Mouse (Mus musculus): ENCODE results near the gene 4931409K22Rik. TPM values are rescaled to one million over a fixed set of nuclear protein-coding genes. Genes with fewer than 3 reads are reported as not detected.

Gene 4931409K22Rik
- total RNA-seq, 2 experiments from 2014 or later = not detected

- intact Hi-C loops (cut with DNase I) = no loop called here
- DNase-seq = peak; percentile 67
Measured at GRCm38 (mm10) chr5:24550598-24551316, 5.9 kb downstream of the 4931409K22Rik start.

DNA sequence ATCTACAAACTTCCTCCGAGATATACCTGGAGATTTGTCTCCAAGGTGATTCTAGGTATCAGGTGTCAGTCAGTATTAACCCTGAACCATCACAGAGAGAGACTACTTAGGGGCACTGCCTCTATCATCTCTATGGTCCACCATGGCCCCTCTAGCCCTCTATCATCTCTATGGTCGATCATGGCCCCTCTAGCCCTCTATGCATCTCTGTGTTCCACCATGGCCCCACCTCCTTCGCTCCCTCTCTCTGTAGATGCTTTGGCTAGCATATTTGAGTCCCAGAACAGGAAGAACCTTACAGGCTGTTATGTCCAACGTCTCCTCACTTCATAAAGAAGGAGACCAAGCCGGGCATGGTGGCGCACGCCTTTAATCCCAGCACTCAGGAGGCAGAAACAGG is 14.0 kb downstream of the 4931409K22Rik start:
- no peak for DNase-seq
- intact Hi-C loops (cut with DNase I) = no loop called here

DNA sequence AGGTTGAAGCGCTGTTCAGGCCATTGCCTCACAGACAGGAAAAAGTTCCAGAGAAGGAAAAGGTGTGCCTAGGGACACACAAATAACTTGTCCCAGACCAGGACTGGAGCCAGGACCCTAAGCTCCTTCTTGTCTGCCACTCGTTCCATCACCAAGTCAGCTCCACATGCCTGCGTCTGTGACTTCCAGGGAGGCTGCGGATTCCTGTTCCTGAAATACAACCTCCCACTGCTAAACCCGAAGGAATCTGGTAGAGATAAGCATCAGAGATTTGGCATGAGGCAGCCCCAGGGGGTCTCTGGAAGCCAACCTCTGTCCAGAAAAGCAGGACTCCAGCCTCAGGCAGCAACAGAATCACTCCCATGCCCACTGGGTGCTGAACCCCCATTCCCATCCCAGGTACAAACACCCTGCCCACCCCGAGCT is 15.5 kb downstream of the 4931409K22Rik start:
- intact Hi-C loops (cut with DNase I) = no loop called here
- DNase-seq = no peak

DNA sequence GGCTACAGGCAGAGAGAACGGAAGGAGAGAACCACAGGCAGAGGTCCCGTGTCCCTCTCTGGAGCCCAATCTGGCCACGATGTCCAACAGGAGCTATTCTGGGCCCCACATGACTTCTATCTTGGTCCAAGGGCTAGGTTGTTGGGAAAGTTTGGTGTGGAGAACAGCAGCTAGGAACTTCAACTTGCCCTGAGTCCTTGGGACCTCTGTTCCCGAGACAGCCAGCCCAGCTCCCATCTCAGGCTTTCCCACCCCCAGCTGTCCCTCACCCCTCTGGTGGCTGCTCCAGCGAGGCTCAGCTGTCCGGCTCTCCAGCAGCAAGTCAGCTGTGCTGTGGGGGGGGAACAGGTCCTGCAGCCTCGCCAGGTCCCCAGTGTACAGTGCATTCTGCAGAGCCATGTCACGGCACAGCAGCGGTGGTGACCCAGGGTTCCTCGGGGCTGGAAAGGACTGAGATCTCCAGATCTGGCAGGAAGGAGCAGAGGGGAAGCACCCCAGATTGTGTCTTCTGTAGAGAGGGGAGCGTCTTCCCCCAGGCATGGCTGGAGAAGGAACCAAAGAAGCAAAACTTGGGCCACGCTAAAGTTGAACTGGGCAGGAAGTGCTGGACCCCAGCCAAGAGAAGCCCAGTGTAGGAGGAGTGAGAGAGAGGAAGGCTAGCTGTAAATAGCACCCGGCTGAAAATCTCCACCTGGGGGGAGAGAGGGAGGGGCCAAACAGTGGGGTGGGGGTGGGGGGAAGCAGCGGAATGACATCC is 16.0 kb downstream of the 4931409K22Rik start, which contains the start of gene Asb10:
Gene Asb10 (minus strand): TSS at position 592 of the 757 bp plus-strand sequence.
- intact Hi-C loops (cut with DNase I) = no loop called here
- DNase-seq = peak; percentile 33

DNA sequence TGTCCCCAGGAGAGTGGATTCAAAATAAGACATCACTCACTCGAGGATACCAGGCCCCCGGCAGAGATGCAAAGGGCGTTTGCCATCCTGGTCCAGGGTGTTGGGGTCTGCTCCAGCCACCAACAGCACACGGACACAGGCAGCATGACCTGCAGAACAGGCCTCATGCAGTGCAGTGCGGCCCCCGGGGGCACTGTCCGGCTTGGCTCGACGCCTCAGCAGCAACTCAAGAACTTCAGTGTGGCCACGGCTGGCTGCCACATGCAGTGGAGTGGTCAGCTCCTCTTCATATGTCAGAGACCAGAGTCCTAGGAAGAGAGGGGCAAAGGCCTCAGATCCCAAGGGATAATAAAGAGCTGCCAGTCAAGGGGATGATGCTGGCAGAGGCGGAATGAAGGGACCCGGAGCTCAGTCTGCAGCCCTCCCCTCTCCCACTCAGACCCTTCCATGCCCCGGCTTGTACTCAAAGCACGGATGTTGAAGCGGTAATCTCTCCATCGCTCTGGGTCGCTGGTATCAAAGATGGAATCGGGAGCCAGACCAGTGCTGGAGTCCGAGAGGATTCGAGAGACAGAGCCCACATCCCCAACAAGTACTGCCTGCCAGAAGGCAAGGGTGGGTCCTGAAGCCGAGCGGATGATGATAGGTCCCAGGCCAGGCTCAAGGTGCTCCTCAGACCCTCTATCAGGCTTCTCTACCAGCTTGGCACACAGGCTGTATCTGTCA is 16.9 kb downstream of the 4931409K22Rik start:
- intact Hi-C loops (cut with DNase I) = no loop called here
- DNase-seq = no peak

- DNase-seq = peak; percentile 43
- intact Hi-C loops (cut with DNase I) = no loop called here
Measured at GRCm38 (mm10) chr5:24537618-24538017, 19.0 kb downstream of the 4931409K22Rik start.

GRCm38 (mm10) chr5:24536511-24536910 is 20.1 kb downstream of the 4931409K22Rik start:
- DNase-seq = no peak
- intact Hi-C loops (cut with DNase I) = no loop called here

- intact Hi-C loops (cut with DNase I) = no loop called here
- no peak for DNase-seq
Measured at GRCm38 (mm10) chr5:24535731-24536130, 20.9 kb downstream of the 4931409K22Rik start.

GRCm38 (mm10) chr5:24534292-24534691 is 22.3 kb downstream of the 4931409K22Rik start:
- intact Hi-C loops (cut with DNase I) = no loop called here
- DNase-seq = no peak

GRCm38 (mm10) chr5:24533391-24533790 is 23.2 kb downstream of the 4931409K22Rik start:
- DNase-seq = no peak
- intact Hi-C loops (cut with DNase I) = no loop called here

GRCm38 (mm10) chr5:24530042-24530689 is 26.4 kb downstream of the 4931409K22Rik start:
- intact Hi-C loops (cut with DNase I) = no loop called here
- DNase-seq = peak; percentile 94

GRCm38 (mm10) chr5:24527780-24528179 is 28.8 kb downstream of the 4931409K22Rik start:
- DNase-seq = no peak
- intact Hi-C loops (cut with DNase I) = no loop called here

GRCm38 (mm10) chr5:24526889-24527230 is 29.7 kb downstream of the 4931409K22Rik start, which contains the start of gene Gbx1:
TSS of gene Gbx1 (minus strand) at chr5:24527202.
- no peak for DNase-seq
- intact Hi-C loops (cut with DNase I) = no loop called here

DNA sequence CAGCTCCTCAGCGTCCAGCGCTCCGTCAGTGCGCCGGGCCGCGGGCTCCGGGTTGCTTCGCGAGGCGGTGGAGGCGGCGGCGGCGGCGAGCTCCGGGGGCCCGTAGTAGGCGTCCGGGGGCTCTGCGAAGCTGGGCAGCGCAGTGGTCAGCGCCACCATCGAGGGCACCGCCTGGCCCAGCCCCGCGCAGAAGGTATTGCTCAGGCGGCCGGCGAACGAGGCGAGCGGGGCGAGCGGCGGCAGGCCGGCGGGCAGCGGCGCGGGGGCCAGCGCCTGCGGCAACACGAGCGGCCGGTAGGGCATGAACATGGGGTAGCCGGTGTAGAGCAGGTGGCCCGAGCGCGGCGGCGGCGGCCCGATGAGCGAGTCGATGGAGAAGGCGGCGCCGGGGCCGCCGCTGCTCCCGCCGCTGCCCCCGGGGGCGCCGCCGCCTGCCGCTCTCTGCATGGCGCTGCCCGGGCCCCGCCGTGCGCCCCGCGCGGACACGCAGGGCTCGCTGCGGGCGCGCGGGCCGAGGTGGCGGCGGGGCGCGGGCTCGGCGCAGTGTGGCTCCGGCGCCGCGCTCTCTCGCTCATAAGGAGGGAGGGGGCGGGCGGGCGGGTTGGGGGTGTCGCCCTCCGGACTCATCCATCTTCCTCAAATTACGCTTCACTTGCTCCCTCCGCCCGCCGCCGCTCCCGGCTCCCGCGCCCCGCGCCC is 30.3 kb downstream of the 4931409K22Rik start:
- intact Hi-C loops (cut with DNase I) = no loop called here
- no peak for DNase-seq

- no peak for DNase-seq
- intact Hi-C loops (cut with DNase I) = no loop called here
Measured at GRCm38 (mm10) chr5:24525360-24526189, 31.0 kb downstream of the 4931409K22Rik start.

GRCm38 (mm10) chr5:24524522-24524921 is 32.1 kb downstream of the 4931409K22Rik start:
- no peak for DNase-seq
- intact Hi-C loops (cut with DNase I) = no loop called here

GRCm38 (mm10) chr5:24523806-24524205 is 32.8 kb downstream of the 4931409K22Rik start:
- intact Hi-C loops (cut with DNase I) = no loop called here

DNA sequence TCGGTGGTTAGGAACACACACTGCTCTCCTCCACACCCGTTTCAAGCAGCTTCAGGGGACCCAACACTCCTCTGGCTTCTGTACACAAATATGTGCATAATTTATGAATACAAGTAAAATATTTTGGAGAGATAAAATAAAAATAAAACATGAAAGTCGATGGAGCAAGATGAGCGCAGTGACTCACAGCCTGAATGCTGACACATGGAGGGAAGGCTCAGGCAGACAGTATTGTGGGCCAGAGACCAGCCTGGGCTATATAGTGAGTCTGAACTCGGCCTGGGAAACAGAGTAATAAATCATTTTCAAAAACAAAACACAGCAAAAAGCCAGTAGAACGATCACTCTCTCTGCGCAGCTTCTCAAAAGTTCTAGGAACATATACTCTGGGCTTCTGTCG is 35.2 kb downstream of the 4931409K22Rik start:
- intact Hi-C loops (cut with DNase I) = no loop called here

More at GRCm38 (mm10) chr5:24523806-24524205, 32.8 kb downstream of the 4931409K22Rik start:
- DNase-seq = no peak

GRCm38 (mm10) chr5:24512271-24512670 is 44.3 kb downstream of the 4931409K22Rik start:
- DNase-seq = no peak
- intact Hi-C loops (cut with DNase I) = no loop called here

More for the DNA sequence above, 35.2 kb downstream of the 4931409K22Rik start:
- DNase-seq = no peak

All from left cerebral cortex, postnatal 4 days (tissue).